Mouse (Mus musculus) forebrain, embryonic 16.5 days (tissue): ENCODE results near the gene Clk2. TPM values are rescaled to one million over a fixed set of nuclear protein-coding genes. Genes with fewer than 3 reads are reported as not detected.
"Not testable (repeated sequence)": the region's sequence is repeated elsewhere in the genome, so short reads cannot be mapped to it uniquely, and the experiment has no call there.

ENCODE experiments used
- ATAC-seq: fragments of 200-750 bp; cut with Nextera tagmentation; 2 replicates; pipeline ENCODE4 v1.8.0; 2017; ENCODE audit warnings: mild to moderate bottlenecking, moderate library complexity
- H3K27ac ChIP-seq: fragments of 300-500 bp; sonication (generic); 2 replicates; pipeline ENCODE4 v1.5.1; 2014; ENCODE audit warnings: low read length, control low read depth
- H3K27me3 ChIP-seq: fragments of 300-500 bp; sonication (generic); replicated peaks from 2 replicates; pipeline ENCODE4 v1.6.1; 2014; ENCODE audit warnings: low read length; ENCODE audit not compliant: control insufficient read depth, insufficient read depth
- H3K36me3 ChIP-seq: fragments of 300-500 bp; sonication (generic); 2 replicates; pipeline ENCODE4 v1.6.1; 2014; ENCODE audit not compliant: control insufficient read depth, insufficient read depth
- H3K4me1 ChIP-seq: fragments of 300-500 bp; sonication (generic); replicated peaks from 2 replicates; pipeline ENCODE4 v1.6.1; 2014; ENCODE audit warnings: low read length; ENCODE audit not compliant: control insufficient read depth, insufficient read depth
- H3K4me2 ChIP-seq: fragments of 300-500 bp; sonication (generic); 2 replicates; pipeline ENCODE4 v1.6.1; 2014; ENCODE audit warnings: mild to moderate bottlenecking, low read length, control low read depth
- H3K4me3 ChIP-seq: fragments of 300-500 bp; sonication (generic); replicated peaks from 2 replicates; pipeline ENCODE4 v1.5.1; 2014; ENCODE audit warnings: mild to moderate bottlenecking, low read length, control low read depth
- H3K9ac ChIP-seq: fragments of 300-500 bp; sonication (generic); replicated peaks from 2 replicates; pipeline ENCODE4 v1.6.1; 2014; ENCODE audit warnings: low read depth, low read length, control low read depth
- H3K9me3 ChIP-seq: fragments of 300-500 bp; sonication (generic); 2 replicates; pipeline ENCODE4 v1.6.1; 2016; ENCODE audit warnings: low read length; ENCODE audit not compliant: control insufficient read depth
- WGBS: fragments of 180-500 bp; shearing (Covaris S2); extraction: QIAGEN DNeasy Blood & Tissue Kit; methylation state at CpG from one replicate; pipeline ENCODE4 v1.1.7; 2014; 5-methylcytosine and 5-hydroxymethylcytosine counted together
- polyA plus RNA-seq: library from polyadenylated mRNA; unstranded; fragments of >200 nt; fragmentation: Nextera tagmentation; extraction: Ambion mirVana; gene quantifications from 2 replicates; pipeline ENCODE4 v1.2.1, GENCODE M21; 2015

Clk2 gene
- polyA plus RNA-seq, 1 experiment from 2014 or later, result 23.9 TPM

- Histone ChIP-seq H3K36me3 (peaks cover 24% of the 10 kb centered on the region), H3K4me3 (no peak overlapping the region), H3K27me3 (no peaks in the 10 kb centered on the region), H3K27ac (no peak overlapping the region), H3K9me3 (no peaks in the 10 kb centered on the region), H3K9ac (no peak overlapping the region), H3K4me1 (peaks cover 12% of the 10 kb centered on the region), H3K4me2 (no peak overlapping the region)
- ATAC-seq, result no peak
- 85% methylated on average over 13 of the region's 13 CpGs for WGBS
Measured at GRCm38 (mm10) chr3:89210162-89210561, 45.6 kb downstream of the Clk2 start.

GRCm38 (mm10) chr3:89210731-89211130 lies 46.1 kb downstream of the Clk2 start:
- H3K9me3 ChIP-seq, result no peaks in the 10 kb centered on the region

GRCm38 (mm10) chr3:89213803-89214530 lies 49.4 kb downstream of the Clk2 start:
- Histone ChIP-seq H3K36me3 (peaks cover 11% of the 10 kb centered on the region; the same call in 1 of the 2 replicates), H3K27ac (peak overlapping the region; percentile 98), H3K27me3 (no peaks in the 10 kb centered on the region), H3K9me3 (no peaks in the 10 kb centered on the region), H3K4me2 (peak overlapping the region; percentile 87), H3K9ac (peak overlapping the region; percentile 80), H3K4me1 (peaks cover 22% of the 10 kb centered on the region), H3K4me3 (peak overlapping the region; percentile 82)
- peak; percentile 86 for ATAC-seq
- WGBS, result under 1% methylated on average over 60 of the region's 69 CpGs

More at GRCm38 (mm10) chr3:89210731-89211130, 46.1 kb downstream of the Clk2 start:
- Histone ChIP-seq H3K4me2 (no peak overlapping the region), H3K4me1 (peaks cover 17% of the 10 kb centered on the region), H3K4me3 (no peak overlapping the region), H3K27ac (no peak overlapping the region), H3K27me3 (no peaks in the 10 kb centered on the region), H3K36me3 (peaks cover 24% of the 10 kb centered on the region), H3K9ac (no peak overlapping the region)
- 92% methylated on average over 7 of the region's 7 CpGs for WGBS
- ATAC-seq, result no peak

GRCm38 (mm10) chr3:89214681-89215411 lies 50.3 kb downstream of the Clk2 start, which contains the start of gene Thbs3:
Gene Thbs3 (plus strand): TSS chr3:89215180.
- Histone ChIP-seq H3K9ac (peak within 1 kb of the TSS; percentile 80), H3K27ac (peak within 1 kb of the TSS; percentile 98), H3K4me1 (peaks cover 22% of the 10 kb centered on the region), H3K9me3 (no peaks in the 10 kb centered on the region), H3K36me3 (peaks cover 6% of the 10 kb centered on the region; the same call in 1 of the 2 replicates), H3K4me2 (peak within 1 kb of the TSS; percentile 87), H3K27me3 (no peaks in the 10 kb centered on the region), H3K4me3 (peak within 1 kb of the TSS; percentile 82)
- peak; percentile 11 for ATAC-seq
- under 1% methylated on average over 18 of the region's 19 CpGs for WGBS

GRCm38 (mm10) chr3:89215853-89216252 lies 51.3 kb downstream of the Clk2 start:
- Histone ChIP-seq H3K27ac (peak overlapping the region; percentile 98), H3K36me3 (no peaks in the 10 kb centered on the region), H3K9me3 (no peaks in the 10 kb centered on the region), H3K4me1 (peaks cover 22% of the 10 kb centered on the region), H3K4me3 (peak overlapping the region; percentile 82), H3K4me2 (peak overlapping the region; percentile 87), H3K9ac (no peak overlapping the region; the same call in 1 of the 2 replicates), H3K27me3 (no peaks in the 10 kb centered on the region)
- 0% methylated on average over 6 of the region's 6 CpGs for WGBS
- ATAC-seq, result peak; percentile 43

GRCm38 (mm10) chr3:89216407-89216806 lies 51.8 kb downstream of the Clk2 start:
- not testable (repeated sequence) for H3K27me3 ChIP-seq, H3K4me2 ChIP-seq, H3K9me3 ChIP-seq, H3K9ac ChIP-seq, H3K36me3 ChIP-seq, H3K27ac ChIP-seq, ATAC-seq, H3K4me3 ChIP-seq
- peaks cover 22% of the 10 kb centered on the region for H3K4me1 ChIP-seq
- WGBS, result 72% methylated on average over 7 of the region's 7 CpGs

- H3K27ac ChIP-seq, result no peak overlapping the region
- H3K4me1 ChIP-seq, result peaks cover 18% of the 10 kb centered on the region
- no peak overlapping the region for H3K4me3 ChIP-seq
- ATAC-seq, result no peak
- H3K27me3 ChIP-seq, result no peaks in the 10 kb centered on the region
- no peaks in the 10 kb centered on the region for H3K36me3 ChIP-seq
- no peak overlapping the region for H3K9ac ChIP-seq
- 72% methylated on average over 1 of the region's 1 CpGs for WGBS
- no peak overlapping the region for H3K4me2 ChIP-seq
- no peaks in the 10 kb centered on the region for H3K9me3 ChIP-seq
Measured at GRCm38 (mm10) chr3:89218271-89218670, 53.7 kb downstream of the Clk2 start.

- Histone ChIP-seq H3K4me2 (no peak overlapping the region), H3K27me3 (no peaks in the 10 kb centered on the region), H3K4me1 (peaks cover 29% of the 10 kb centered on the region), H3K9ac (no peak overlapping the region), H3K27ac (no peak overlapping the region), H3K9me3 (no peaks in the 10 kb centered on the region), H3K36me3 (no peaks in the 10 kb centered on the region), H3K4me3 (no peak overlapping the region)
- no peak for ATAC-seq
- 52% methylated on average over 8 of the region's 8 CpGs for WGBS
Measured at GRCm38 (mm10) chr3:89219546-89219945, 55.0 kb downstream of the Clk2 start.

GRCm38 (mm10) chr3:89221167-89221566 lies 56.6 kb downstream of the Clk2 start:
- Histone ChIP-seq H3K4me3 (no peak overlapping the region), H3K4me1 (peaks cover 31% of the 10 kb centered on the region), H3K27me3 (no peaks in the 10 kb centered on the region), H3K9ac (no peak overlapping the region), H3K27ac (no peak overlapping the region), H3K36me3 (no peaks in the 10 kb centered on the region), H3K9me3 (no peaks in the 10 kb centered on the region), H3K4me2 (no peak overlapping the region)
- ATAC-seq, result no peak
- WGBS, result 55% methylated on average over 5 of the region's 5 CpGs
